Mouse (Mus musculus): ENCODE data around the gene Atpaf1. TPM values are rescaled to one million over a fixed set of nuclear protein-coding genes. Genes with fewer than 3 reads are reported as not detected.

Gene Atpaf1
- polyA plus RNA-seq, 1 experiment from 2014 or later = 50.6 TPM

GRCm38 (mm10) chr4:115820199-115820598 lies 35.6 kb downstream of the Atpaf1 start:
- ATAC-seq (ENCODE audit: insufficient number of reproducible peaks, low FRiP score, low TSS enrichment, low read depth) = no peak
- Histone ChIP-seq H3K4me2 (no peak overlapping the region), H3K36me3 (peaks cover 13% of the 10 kb centered on the region), H3K9me3 (no peaks in the 10 kb centered on the region), H3K4me3 (no peak overlapping the region), H3K4me1 (no peaks in the 10 kb centered on the region), H3K27ac (no peak overlapping the region), H3K27me3 (no peaks in the 10 kb centered on the region), H3K9ac (no peak overlapping the region)
- WGBS = 67% methylated on average over 3 of the region's 3 CpGs

GRCm38 (mm10) chr4:115820944-115821343 lies 36.3 kb downstream of the Atpaf1 start:
- peaks cover 7% of the 10 kb centered on the region for H3K36me3 ChIP-seq
- no peak overlapping the region for H3K4me3 ChIP-seq
- no peaks in the 10 kb centered on the region for H3K4me1 ChIP-seq
- WGBS = 76% methylated on average over 3 of the region's 3 CpGs
- H3K4me2 ChIP-seq = no peak overlapping the region
- no peaks in the 10 kb centered on the region for H3K27me3 ChIP-seq
- H3K9ac ChIP-seq = no peak overlapping the region
- no peak for ATAC-seq (ENCODE audit: insufficient number of reproducible peaks, low FRiP score, low TSS enrichment, low read depth)
- no peak overlapping the region for H3K27ac ChIP-seq
- no peaks in the 10 kb centered on the region for H3K9me3 ChIP-seq

DNA sequence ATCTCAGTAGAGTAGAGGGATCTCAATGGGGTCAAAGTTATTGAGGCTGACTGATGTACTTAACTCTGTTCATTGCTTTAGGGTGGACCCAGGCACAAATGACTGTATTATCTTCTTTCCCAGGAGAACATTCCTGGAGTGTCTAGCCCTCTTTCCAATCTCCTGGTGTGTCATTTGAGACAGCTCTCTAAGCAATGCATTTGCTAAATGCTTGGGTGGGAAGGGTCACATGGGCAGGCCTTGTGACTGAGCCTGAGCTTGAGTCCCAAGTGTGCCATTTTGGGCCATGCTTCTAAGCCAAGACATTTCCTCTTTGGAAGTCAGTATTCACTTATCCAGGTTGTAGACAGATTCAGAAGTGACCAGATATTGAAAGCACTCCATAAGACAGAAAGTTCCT lies 36.8 kb downstream of the Atpaf1 start:
- no peaks in the 10 kb centered on the region for H3K4me1 ChIP-seq
- no peak for ATAC-seq (ENCODE audit: insufficient number of reproducible peaks, low FRiP score, low TSS enrichment, low read depth)
- no peak overlapping the region for H3K4me3 ChIP-seq
- peaks cover 3% of the 10 kb centered on the region for H3K36me3 ChIP-seq
- no peak overlapping the region for H3K4me2 ChIP-seq
- H3K9me3 ChIP-seq = no peaks in the 10 kb centered on the region
- H3K27ac ChIP-seq = no peak overlapping the region
- no peaks in the 10 kb centered on the region for H3K27me3 ChIP-seq
- no peak overlapping the region for H3K9ac ChIP-seq

DNA sequence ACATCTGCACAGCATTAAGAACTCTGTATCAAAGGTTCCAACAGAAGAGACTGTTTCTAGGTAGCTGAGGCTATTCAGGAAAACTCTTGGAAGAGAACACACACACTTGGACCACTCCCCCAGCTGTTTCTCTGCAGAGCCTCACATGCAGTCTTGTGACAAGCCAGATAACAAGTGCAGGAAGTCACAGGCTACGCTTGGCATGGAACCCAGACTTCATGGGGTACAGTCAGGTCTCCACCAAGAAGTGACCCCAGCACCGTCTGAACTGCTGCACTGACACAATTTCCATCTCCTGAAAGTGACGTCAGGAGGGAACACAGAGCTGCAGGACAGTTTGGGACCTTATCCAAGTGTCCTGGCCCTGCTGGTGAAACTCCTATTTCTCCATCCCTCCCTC lies 37.3 kb downstream of the Atpaf1 start:
- Histone ChIP-seq H3K9ac (no peak overlapping the region), H3K9me3 (no peaks in the 10 kb centered on the region), H3K27me3 (no peaks in the 10 kb centered on the region), H3K4me2 (no peak overlapping the region), H3K36me3 (no peaks in the 10 kb centered on the region), H3K27ac (no peak overlapping the region), H3K4me3 (no peak overlapping the region), H3K4me1 (peaks cover under 1% of the 10 kb centered on the region; the same call in 1 of the 2 replicates)
- WGBS = 62% methylated on average over 3 of the region's 3 CpGs
- ATAC-seq (ENCODE audit: insufficient number of reproducible peaks, low FRiP score, low TSS enrichment, low read depth) = no peak

DNA sequence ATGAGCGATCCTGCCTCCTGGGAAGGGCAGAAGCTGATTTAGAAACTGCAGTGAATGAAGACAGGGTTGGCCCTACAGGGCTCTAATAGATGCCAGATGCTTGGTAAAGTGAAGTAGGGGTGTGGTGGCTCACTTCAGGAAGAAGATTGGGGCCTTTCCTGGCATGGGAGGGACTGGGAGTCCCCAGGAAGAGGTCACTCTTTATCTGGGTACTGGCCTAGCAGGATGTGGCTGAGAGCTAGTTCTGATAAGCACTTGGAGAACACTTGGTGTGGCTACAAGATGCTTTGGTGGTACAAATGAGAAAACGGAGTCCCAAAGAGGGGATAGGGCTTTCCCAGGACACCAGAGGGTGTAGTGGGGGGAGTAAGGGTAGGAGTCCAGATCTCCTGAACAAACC lies 39.6 kb downstream of the Atpaf1 start:
- H3K27ac ChIP-seq = no peak overlapping the region
- H3K9me3 ChIP-seq = no peaks in the 10 kb centered on the region
- peaks cover 16% of the 10 kb centered on the region for H3K4me1 ChIP-seq
- no peak for ATAC-seq (ENCODE audit: insufficient number of reproducible peaks, low FRiP score, low TSS enrichment, low read depth)
- H3K9ac ChIP-seq = no peak overlapping the region
- H3K27me3 ChIP-seq = no peaks in the 10 kb centered on the region
- no peak overlapping the region for H3K4me2 ChIP-seq
- no peaks in the 10 kb centered on the region for H3K36me3 ChIP-seq
- 66% methylated on average over 2 of the region's 2 CpGs for WGBS
- no peak overlapping the region for H3K4me3 ChIP-seq

DNA sequence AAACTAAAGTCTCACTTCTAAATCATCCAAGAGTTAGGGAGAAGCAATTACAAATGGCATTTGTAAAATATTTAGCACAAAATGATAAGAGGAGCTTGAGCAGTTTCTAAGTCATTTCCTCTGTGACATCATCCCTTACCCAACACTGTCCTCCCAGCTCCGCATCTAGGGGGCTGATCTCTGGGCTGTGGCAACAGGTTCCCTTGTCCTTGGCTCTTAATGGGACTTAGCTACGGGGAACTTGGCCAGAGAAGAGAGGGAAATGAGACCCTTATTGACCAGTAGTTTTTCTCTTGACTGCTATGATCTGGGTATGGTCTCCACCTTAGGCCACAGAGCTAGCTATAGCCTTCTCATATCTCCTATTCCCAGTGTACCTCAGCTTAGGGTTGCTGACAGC lies 40.7 kb downstream of the Atpaf1 start:
- Histone ChIP-seq H3K9ac (no peak overlapping the region), H3K4me2 (no peak overlapping the region), H3K27me3 (no peaks in the 10 kb centered on the region), H3K27ac (no peak overlapping the region), H3K4me3 (no peak overlapping the region), H3K4me1 (peaks cover 16% of the 10 kb centered on the region), H3K36me3 (no peaks in the 10 kb centered on the region), H3K9me3 (no peaks in the 10 kb centered on the region)
- 70% methylated on average over 2 of the region's 2 CpGs for WGBS
- no peak for ATAC-seq (ENCODE audit: insufficient number of reproducible peaks, low FRiP score, low TSS enrichment, low read depth)

- no peak overlapping the region for H3K9ac ChIP-seq
- WGBS = 56% methylated on average over 3 of the region's 3 CpGs
- H3K36me3 ChIP-seq = peaks cover 11% of the 10 kb centered on the region
- H3K4me1 ChIP-seq = peaks cover 16% of the 10 kb centered on the region
- H3K4me3 ChIP-seq = peak overlapping the region; percentile 88
- H3K4me2 ChIP-seq = peak overlapping the region; percentile 77
- ATAC-seq (ENCODE audit: insufficient number of reproducible peaks, low FRiP score, low TSS enrichment, low read depth) = no peak
- H3K27me3 ChIP-seq = no peaks in the 10 kb centered on the region
- no peaks in the 10 kb centered on the region for H3K9me3 ChIP-seq
- H3K27ac ChIP-seq = no peak overlapping the region
These were observed 42.5 kb downstream of the Atpaf1 start for GRCm38 (mm10) chr4:115827066-115827465.

- no peak for ATAC-seq (ENCODE audit: insufficient number of reproducible peaks, low FRiP score, low TSS enrichment, low read depth)
- peak overlapping the region; percentile 81 for H3K9ac ChIP-seq
- peak overlapping the region; percentile 85 for H3K27ac ChIP-seq
- H3K27me3 ChIP-seq = no peaks in the 10 kb centered on the region
- H3K4me1 ChIP-seq = peaks cover 16% of the 10 kb centered on the region
- peak overlapping the region; percentile 88 for H3K4me3 ChIP-seq
- WGBS = 4% methylated on average over 4 of the region's 4 CpGs
- H3K4me2 ChIP-seq = peak overlapping the region; percentile 77
- H3K9me3 ChIP-seq = no peaks in the 10 kb centered on the region
- peaks cover 15% of the 10 kb centered on the region for H3K36me3 ChIP-seq
These were observed 42.9 kb downstream of the Atpaf1 start for GRCm38 (mm10) chr4:115827535-115827887.

DNA sequence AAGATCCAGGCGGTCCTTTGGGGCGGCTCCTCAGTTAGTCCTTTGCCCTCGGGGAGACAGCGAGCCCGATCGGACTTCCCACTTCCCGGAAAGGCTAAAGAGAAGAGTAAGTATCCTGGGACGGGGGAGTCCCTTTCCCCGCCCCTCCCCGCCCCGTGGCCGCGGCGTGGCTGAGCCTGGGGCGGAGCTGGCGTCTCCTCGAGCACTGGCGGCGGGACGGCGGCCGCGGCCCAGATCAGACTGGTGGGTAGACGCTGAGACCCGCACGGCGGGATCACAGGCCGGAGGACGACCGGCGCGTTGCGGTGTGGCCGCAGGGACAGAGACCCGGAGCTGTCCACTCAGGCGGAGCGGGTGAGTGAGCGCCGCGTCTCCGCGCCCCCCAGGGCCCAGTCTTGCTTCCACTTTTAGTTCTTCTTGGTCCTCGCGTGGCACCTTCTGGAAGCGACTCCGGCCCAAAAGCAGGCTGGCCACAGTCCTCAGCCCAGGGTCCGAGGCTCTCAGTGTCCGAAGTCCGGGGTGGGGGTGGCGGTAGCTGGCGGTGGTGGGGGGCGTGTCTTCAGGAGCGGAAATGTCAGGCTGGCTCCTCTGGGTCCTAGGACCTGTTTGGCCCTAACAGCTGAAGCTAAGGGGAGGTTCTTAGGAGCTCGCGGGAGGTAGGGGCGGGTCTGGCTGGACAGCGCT lies 43.4 kb downstream of the Atpaf1 start, which contains the start of gene Mob3c:
Mob3c (plus strand) TSS at position 205 of the 684 bp plus-strand sequence.
- no peaks in the 10 kb centered on the region for H3K27me3 ChIP-seq
- no peaks in the 10 kb centered on the region for H3K9me3 ChIP-seq
- peak within 1 kb of the TSS; percentile 85 for H3K27ac ChIP-seq
- peak; percentile 82 for ATAC-seq (ENCODE audit: insufficient number of reproducible peaks, low FRiP score, low TSS enrichment, low read depth)
- peak within 1 kb of the TSS; percentile 88 for H3K4me3 ChIP-seq
- peaks cover 16% of the 10 kb centered on the region for H3K4me1 ChIP-seq
- H3K9ac ChIP-seq = peak within 1 kb of the TSS; percentile 81
- H3K36me3 ChIP-seq = peaks cover 19% of the 10 kb centered on the region
- peak within 1 kb of the TSS; percentile 77 for H3K4me2 ChIP-seq
- WGBS = under 1% methylated on average over 55 of the region's 57 CpGs

DNA sequence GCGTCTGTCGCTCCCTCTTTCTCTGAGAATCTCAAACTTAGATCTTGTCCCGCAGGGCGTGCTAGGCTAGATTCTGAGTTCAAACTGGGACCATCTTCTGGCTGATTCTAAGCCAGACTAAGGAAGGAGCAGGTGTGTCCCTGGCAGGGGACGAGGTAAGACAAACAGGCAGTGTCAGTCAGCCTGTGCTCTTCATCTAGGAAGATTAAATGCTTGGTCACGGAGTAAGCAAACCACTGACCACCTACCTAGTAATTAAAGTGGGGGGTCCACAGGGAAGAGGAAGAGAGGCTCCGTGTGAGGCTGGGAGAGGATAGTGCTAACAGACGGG lies 43.9 kb downstream of the Atpaf1 start:
- peak overlapping the region; percentile 81; the same call in 1 of the 2 replicates for H3K9ac ChIP-seq

DNA sequence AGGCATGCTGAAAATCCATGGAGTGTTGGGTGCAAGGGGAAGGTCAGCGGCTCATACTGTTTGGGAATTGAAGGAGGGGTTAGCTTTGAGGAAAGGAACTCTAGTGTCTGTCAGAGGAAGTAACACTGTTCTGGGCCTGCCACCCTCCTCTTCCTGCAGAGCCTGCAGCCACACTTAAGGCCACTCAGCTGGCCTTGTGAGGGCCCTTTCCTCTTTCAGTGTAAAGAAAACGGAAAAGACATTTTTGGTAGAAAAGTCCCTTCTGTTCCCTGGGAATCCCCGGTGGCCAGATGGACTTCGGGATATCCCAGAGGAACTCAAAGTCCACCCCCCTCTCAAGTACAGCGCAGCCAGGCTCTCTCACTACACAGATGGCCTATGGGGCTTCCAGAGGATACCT lies 45.9 kb downstream of the Atpaf1 start:
- peaks cover 42% of the 10 kb centered on the region for H3K36me3 ChIP-seq
- H3K9ac ChIP-seq = no peak overlapping the region
- H3K4me2 ChIP-seq = no peak overlapping the region
- no peaks in the 10 kb centered on the region for H3K9me3 ChIP-seq
- H3K27me3 ChIP-seq = no peaks in the 10 kb centered on the region
- no peak overlapping the region for H3K4me3 ChIP-seq
- H3K27ac ChIP-seq = no peak overlapping the region
- ATAC-seq (ENCODE audit: insufficient number of reproducible peaks, low FRiP score, low TSS enrichment, low read depth) = no peak
- H3K4me1 ChIP-seq = peaks cover 16% of the 10 kb centered on the region
- WGBS = 74% methylated on average over 5 of the region's 5 CpGs

More for the DNA sequence above, 43.9 kb downstream of the Atpaf1 start:
- ATAC-seq (ENCODE audit: insufficient number of reproducible peaks, low FRiP score, low TSS enrichment, low read depth) = no peak
- Histone ChIP-seq H3K27ac (peak overlapping the region; percentile 35; the same call in 1 of the 2 replicates), H3K4me2 (peak overlapping the region; percentile 77), H3K27me3 (no peaks in the 10 kb centered on the region), H3K4me1 (peaks cover 16% of the 10 kb centered on the region), H3K36me3 (peaks cover 23% of the 10 kb centered on the region), H3K4me3 (peak overlapping the region; percentile 88), H3K9me3 (no peaks in the 10 kb centered on the region)
- 8% methylated on average over 8 of the region's 8 CpGs for WGBS

GRCm38 (mm10) chr4:115831221-115831620 lies 46.6 kb downstream of the Atpaf1 start:
- H3K4me3 ChIP-seq = no peak overlapping the region
- WGBS = 94% methylated on average over 22 of the region's 22 CpGs
- H3K4me1 ChIP-seq = peaks cover 16% of the 10 kb centered on the region
- ATAC-seq (ENCODE audit: insufficient number of reproducible peaks, low FRiP score, low TSS enrichment, low read depth) = no peak
- H3K27ac ChIP-seq = no peak overlapping the region
- peaks cover 45% of the 10 kb centered on the region for H3K36me3 ChIP-seq
- H3K27me3 ChIP-seq = no peaks in the 10 kb centered on the region
- no peak overlapping the region for H3K4me2 ChIP-seq
- no peaks in the 10 kb centered on the region for H3K9me3 ChIP-seq
- H3K9ac ChIP-seq = no peak overlapping the region

GRCm38 (mm10) chr4:115832040-115832439 lies 47.4 kb downstream of the Atpaf1 start:
- ATAC-seq (ENCODE audit: insufficient number of reproducible peaks, low FRiP score, low TSS enrichment, low read depth) = no peak
- Histone ChIP-seq H3K4me1 (peaks cover 15% of the 10 kb centered on the region), H3K9ac (no peak overlapping the region), H3K4me3 (no peak overlapping the region), H3K27me3 (no peaks in the 10 kb centered on the region), H3K36me3 (peaks cover 45% of the 10 kb centered on the region), H3K4me2 (no peak overlapping the region), H3K27ac (no peak overlapping the region), H3K9me3 (no peaks in the 10 kb centered on the region)
- 59% methylated on average over 2 of the region's 2 CpGs for WGBS
